Mouse (Mus musculus): ENCODE measurements at regions not wholly inside any gene's neighbourhood (a gene's known extent, or its start where the extent isn't known, plus 50 kb on each side); places are given as distances from the start of the nearest gene placed in this dataset.

- no peak for TF ChIP-seq POLR2A (IDR thresholded peaks at IDR 0.05; ENCODE audit: control insufficient read depth, low read depth, low read length)
- TF ChIP-seq CTCF (IDR thresholded peaks at IDR 0.05; ENCODE audit: control insufficient read depth, insufficient read depth, insufficient replicate concordance, low read depth, low read length), result no peak
Observed at GRCm38 (mm10) chr2:114384566-114384965, 183.3 kb upstream of the Zfp770 start.
